Mouse (Mus musculus) neural tube, embryonic 13.5 days (tissue): Measurements from ENCODE around the gene Nop16. TPM values are rescaled to one million over a fixed set of nuclear protein-coding genes. Genes with fewer than 3 reads are reported as not detected.

ENCODE experiments used
- ATAC-seq: fragments of 200-750 bp; cut with Nextera tagmentation; 2 replicates; pipeline ENCODE4 v1.8.0; 2017; ENCODE audit warnings: low read depth, mild to moderate bottlenecking, moderate TSS enrichment, moderate library complexity
- H3K27ac ChIP-seq: fragments of 300-500 bp; sonication (generic); replicated peaks from 2 replicates; pipeline ENCODE4 v1.5.1; 2015; ENCODE audit warnings: moderate library complexity, mild to moderate bottlenecking, inconsistent platforms
- H3K27me3 ChIP-seq: fragments of 300-500 bp; sonication (generic); 2 replicates; pipeline ENCODE4 v1.6.1; 2015; ENCODE audit warnings: mild to moderate bottlenecking, inconsistent platforms
- H3K36me3 ChIP-seq: fragments of 300-500 bp; sonication (generic); 2 replicates; pipeline ENCODE4 v1.6.1; 2015; ENCODE audit warnings: mild to moderate bottlenecking, inconsistent platforms
- H3K4me1 ChIP-seq: fragments of 300-500 bp; sonication (generic); replicated peaks from 2 replicates; pipeline ENCODE4 v1.6.1; 2015; ENCODE audit warnings: inconsistent platforms
- H3K4me2 ChIP-seq: fragments of 300-500 bp; sonication (generic); 2 replicates; pipeline ENCODE4 v1.6.1; 2015; ENCODE audit warnings: inconsistent platforms, mild to moderate bottlenecking, moderate library complexity
- H3K4me3 ChIP-seq: fragments of 300-500 bp; sonication (generic); 2 replicates; pipeline ENCODE4 v1.5.1; 2015; ENCODE audit warnings: mild to moderate bottlenecking, inconsistent platforms
- H3K9ac ChIP-seq: fragments of 300-500 bp; sonication (generic); 2 replicates; pipeline ENCODE4 v1.6.1; 2015; ENCODE audit warnings: moderate library complexity, mild to moderate bottlenecking, inconsistent platforms
- H3K9me3 ChIP-seq: fragments of 300-500 bp; sonication (generic); 2 replicates; pipeline ENCODE4 v1.6.1; 2016; ENCODE audit warnings: inconsistent platforms
- WGBS: fragments of 180-500 bp; shearing (Covaris S2); methylation state at CpG from one replicate; pipeline ENCODE4 v1.1.7; 2015; 5-methylcytosine and 5-hydroxymethylcytosine counted together
- microRNA-seq: library from miRNA; unstranded; fragments of <30 nt; microRNA quantifications from one replicate; pipeline ENCODE4, GENCODE M21; 2016
- polyA plus RNA-seq: library from polyadenylated mRNA; unstranded; fragments of >200 nt; fragmentation: Nextera tagmentation; extraction: Ambion mirVana; gene quantifications from 2 replicates; pipeline ENCODE4 v1.2.1, GENCODE M21; 2015

Gene Nop16
- polyA plus RNA-seq, 1 experiment from 2014 or later: 56.0 TPM

DNA sequence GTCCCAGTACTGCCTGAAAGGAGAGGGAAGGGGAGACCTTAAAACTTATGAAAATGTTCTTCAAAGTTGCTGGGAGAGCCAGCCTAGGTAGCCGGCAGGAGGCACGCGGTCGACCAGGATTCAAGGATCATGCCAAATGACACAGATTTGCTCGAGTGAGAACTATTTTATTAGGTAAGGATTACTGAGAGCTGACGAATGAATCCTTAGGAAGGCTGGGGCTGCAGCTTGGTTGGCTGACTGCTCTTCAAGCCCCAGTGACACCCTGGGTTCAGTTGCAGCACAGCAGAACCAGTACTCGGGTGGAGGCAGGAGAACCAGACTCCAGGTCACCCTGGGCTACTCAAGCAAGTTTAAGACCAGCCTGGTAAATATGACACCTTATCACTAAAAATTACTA lies 41.9 kb downstream of the Nop16 start:
- H3K4me2 ChIP-seq: no peak overlapping the region
- no peak overlapping the region for H3K4me3 ChIP-seq
- H3K27ac ChIP-seq: no peak overlapping the region
- H3K36me3 ChIP-seq: peaks cover 73% of the 10 kb centered on the region
- no peak overlapping the region for H3K9ac ChIP-seq
- H3K4me1 ChIP-seq: no peaks in the 10 kb centered on the region
- H3K27me3 ChIP-seq: no peaks in the 10 kb centered on the region
- WGBS: 90% methylated on average over 7 of the region's 7 CpGs
- no peak for ATAC-seq
- H3K9me3 ChIP-seq: no peaks in the 10 kb centered on the region

Small RNA genes within 50 kb of the gene (microRNA-seq; reads per million reads assigned to microRNA genes)
- not detected for gene Gm24195

Other genes starting within 250 kb of the Nop16 start
- 13.8 and 14.7 TPM in 2 replicates for gene Cplx2, start 218.7 kb downstream of the Nop16 start, polyA plus RNA-seq
- gene Thoc3, start 121.2 kb downstream of the Nop16 start, polyA plus RNA-seq: 89.6 and 94.1 TPM in 2 replicates
- 17.7 and 20.3 TPM in 2 replicates for gene Simc1, start 86.3 kb downstream of the Nop16 start, polyA plus RNA-seq
- 246 and 252 TPM in 2 replicates for gene 4833439L19Rik, start 24.7 kb downstream of the Nop16 start, polyA plus RNA-seq
- gene Arl10, start 15.1 kb downstream of the Nop16 start, polyA plus RNA-seq: 65.8 and 67.0 TPM in 2 replicates
- gene Higd2a, start 117 bp upstream of the Nop16 start, polyA plus RNA-seq: 216 and 245 TPM in 2 replicates
- gene Cltb, start 21.3 kb upstream of the Nop16 start, polyA plus RNA-seq: 137 and 142 TPM in 2 replicates
- 64.5 and 67.7 TPM in 2 replicates for gene Faf2, start 31.7 kb upstream of the Nop16 start, polyA plus RNA-seq
- 84.2 and 92.9 TPM in 2 replicates for gene Rnf44, start 103.8 kb upstream of the Nop16 start, polyA plus RNA-seq
- 0.06 and 0.07 TPM in 2 replicates for gene Cdhr2, start 111.4 kb upstream of the Nop16 start, polyA plus RNA-seq
- gene Gprin1, start 159.8 kb upstream of the Nop16 start, polyA plus RNA-seq: 12.2 and 17.5 TPM in 2 replicates
- 21.1 and 21.6 TPM in 2 replicates for gene Sncb, start 176.5 kb upstream of the Nop16 start, polyA plus RNA-seq
- not detected in 2 replicates for gene Eif4e1b, start 193.9 kb upstream of the Nop16 start, polyA plus RNA-seq
- 69.2 and 80.8 TPM in 2 replicates for gene Tspan17, start 199.3 kb upstream of the Nop16 start, polyA plus RNA-seq